ENCODE assay signal across 14 mouse cellular contexts in genomic region chr7:117842780-117843179, GRCm38 (mm10).
DNase-seq lines count a peak whose midpoint lies in the region.
"Had no signal": no experiment of that assay in that cellular context is flagged by ENCODE, and none has a peak within 500 bp of the region (broad histone marks: within the 10 kb centered on the region; RNA-seq: fewer than 3 reads in every experiment).

No protein-coding gene starts in this region.

- peak; percentile 15 to 48 for DNase-seq in adrenal gland, adult (ENCODE audit: inconsistent age in 2 of 2, low spot score in 1 of 2)
- no peak for DNase-seq in adrenal gland, postnatal 25 days
- peak; percentile 60 for DNase-seq in heart, adult 11 months
- DNase-seq in heart, postnatal 14 days, result no peak
- peak; percentile 16 to 35 for DNase-seq in adrenal gland, postnatal 36 days
- peak; percentile 11 for DNase-seq in embryo, embryonic 9.5 days (ENCODE audit: extremely low spot score)
- no peak for DNase-seq in thymus, postnatal 36 days
- DNase-seq in gastrocnemius, postnatal 14 days, result no peak
- DNase-seq: gastrocnemius, postnatal 10 days; kidney, adult 11 months; kidney, postnatal 14 days; layer of hippocampus, adult 9-11 months; liver, postnatal 0 days; lung, postnatal 36 days had no signal

- intact Hi-C loops in heart, postnatal 14 days (cut with DNase I), result loop anchor here (10.0 kb wide), 1 partner anchor 58 kb away; no protein-coding TSS in a partner anchor
- intact Hi-C loops in gastrocnemius, postnatal 14 days (cut with DNase I; ENCODE audit: low total_unique reads), result no loop called here

Comparison
In these comparisons a context has a peak if more than half of its experiments do, and no peak if none do; other contexts are left out.
1. DNase-seq: peak in adrenal gland, adult (2 of 2), heart, adult 11 months (single experiment), adrenal gland, postnatal 36 days (2 of 2) and embryo, embryonic 9.5 days (single experiment); none in adrenal gland, postnatal 25 days (single experiment), heart, postnatal 14 days (0 of 2), thymus, postnatal 36 days (0 of 2) and gastrocnemius, postnatal 14 days (single experiment).